Comparison of ENCODE assay signal across 7 mouse cellular contexts in the genomic region with DNA sequence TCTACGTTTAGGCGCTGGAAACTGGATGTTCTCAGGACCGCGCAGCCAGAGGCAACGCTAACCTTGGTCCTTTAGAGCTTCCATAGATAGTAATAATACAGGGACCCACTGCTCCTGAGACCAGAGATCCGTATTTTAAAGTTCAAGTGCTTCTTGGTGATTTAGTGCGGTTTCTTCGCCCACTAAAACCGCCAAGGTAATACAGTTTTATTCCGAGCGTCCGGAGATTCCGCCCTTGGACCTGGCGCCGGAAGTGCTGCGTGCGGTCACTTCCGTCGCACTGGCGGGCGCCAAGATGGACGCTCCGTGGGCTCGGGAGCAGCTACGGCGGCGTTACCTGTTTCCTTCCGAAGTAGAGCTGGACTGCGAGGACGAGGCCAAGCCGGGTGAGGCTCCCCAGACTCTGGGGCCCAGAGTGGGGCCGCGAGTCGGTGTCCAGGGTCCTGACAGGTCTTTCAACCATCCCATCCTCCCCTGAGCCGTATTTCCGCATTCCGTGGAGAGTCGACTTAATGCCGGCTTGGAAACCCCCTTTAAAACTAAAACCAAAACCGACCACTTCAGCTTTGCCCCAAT. TPM values are rescaled to one million over a fixed set of nuclear protein-coding genes. Genes with fewer than 3 reads are reported as not detected.
DNase-seq lines count a peak whose midpoint lies in the region; ATAC-seq lines count a peak whose summit lies in the region.

Gene Tmem128 (plus strand): TSS at position 79 of the 576 bp plus-strand sequence.

- H3K27ac ChIP-seq in intestine, embryonic 14.5 days (ENCODE audit: low read depth): peak within 1 kb of the TSS; percentile 84

- peak within 1 kb of the TSS; percentile 77 for H3K9ac ChIP-seq in intestine, embryonic 14.5 days (ENCODE audit: low read length)

- H3K4me1 ChIP-seq in intestine, embryonic 14.5 days (replicated peaks; ENCODE audit: control insufficient read depth, insufficient read depth, low read length): no peaks in the 10 kb centered on the region

- under 1% methylated on average over 40 of the region's 40 CpGs for WGBS in intestine, embryonic 14.5 days

- ATAC-seq in intestine, embryonic 14.5 days (replicated peaks; ENCODE audit: low FRiP score, low TSS enrichment, low read depth): peak; percentile 79
- ATAC-seq in megakaryocyte-erythroid progenitor cell, adult 5-6 weeks (replicated peaks; ENCODE audit: low FRiP score, low TSS enrichment, poor library complexity, severe bottlenecking): peak; percentile 92

- H3K4me3 ChIP-seq in intestine, embryonic 14.5 days (ENCODE audit: low read depth, low read length): peak within 1 kb of the TSS; percentile 86

- H3K4me2 ChIP-seq in intestine, embryonic 14.5 days (ENCODE audit: low read length): peak within 1 kb of the TSS; percentile 89

- H3K36me3 ChIP-seq in intestine, embryonic 14.5 days (ENCODE audit: control insufficient read depth, insufficient read depth, low read length): peaks cover 35% of the 10 kb centered on the region

- DNase-seq in adrenal gland, adult 2 months: peak; percentile 81
- peak; percentile 81 for DNase-seq in embryo, embryonic 10.5 days (ENCODE audit: low spot score)
- DNase-seq in gastrocnemius, postnatal 25 days: peak; percentile 40
- peak; percentile 86 for DNase-seq in intestine, embryonic 14.5 days (ENCODE audit: low spot score)
- peak; percentile 45 to 68 for DNase-seq in left cerebral cortex, postnatal 14 days (ENCODE audit: low spot score in 2 of 2)
- peak; percentile 43 to 54 for DNase-seq in right cerebral cortex, postnatal 36 days (ENCODE audit: low spot score in 2 of 2)

- intact Hi-C loops in left cerebral cortex, postnatal 14 days (cut with DNase I): no loop called here

- no peaks in the 10 kb centered on the region for H3K9me3 ChIP-seq in intestine, embryonic 14.5 days (ENCODE audit: control insufficient read depth, low read length)

- H3K27me3 ChIP-seq in intestine, embryonic 14.5 days (replicated peaks; ENCODE audit: control insufficient read depth, insufficient read depth, low read length): no peaks in the 10 kb centered on the region

RNA-seq across cellular contexts. Expression of gene Tmem128, which starts in this region (rescaled TPM):
- total RNA-seq in adrenal gland, adult 2 months (2021): 10 to 100 TPM; 32.3 to 38.9 TPM
- 12.0 and 12.7 TPM in 2 replicates for polyA plus RNA-seq in adrenal gland, adult 2 months (2012; rRNA removed)
- total RNA-seq in gastrocnemius, postnatal 25 days (2021): 1 to 10 TPM; 6.1 to 8.1 TPM
- polyA plus RNA-seq in intestine, embryonic 14.5 days (2014; fragmentation: Nextera tagmentation; extraction: Ambion mirVana): 78.2 and 79.0 TPM in 2 replicates
- 10 to 100 TPM; 36.1 to 38.0 TPM for total RNA-seq in left cerebral cortex, postnatal 14 days (2021)
- 35.4 and 43.3 TPM in 2 replicates for total RNA-seq in megakaryocyte-erythroid progenitor cell, adult 5-6 weeks (2014; fragmentation: Nextera tagmentation)
- 16.2 and 28.8 TPM in 2 replicates for total RNA-seq in megakaryocyte-erythroid progenitor cell, adult 5-6 weeks (2017)

Comparison
In these comparisons a context has a peak if more than half of its experiments do, and no peak if none do; other contexts are left out.
1. Peak in every context shown above with its lines: DNase-seq, ATAC-seq, H3K4me3 ChIP-seq and H3K27ac ChIP-seq.